Mouse (Mus musculus): Measurements from ENCODE around the gene Usp43.
A peak's percentile ranks its signal among the peaks of the same experiment; 100 is the strongest.

DNA sequence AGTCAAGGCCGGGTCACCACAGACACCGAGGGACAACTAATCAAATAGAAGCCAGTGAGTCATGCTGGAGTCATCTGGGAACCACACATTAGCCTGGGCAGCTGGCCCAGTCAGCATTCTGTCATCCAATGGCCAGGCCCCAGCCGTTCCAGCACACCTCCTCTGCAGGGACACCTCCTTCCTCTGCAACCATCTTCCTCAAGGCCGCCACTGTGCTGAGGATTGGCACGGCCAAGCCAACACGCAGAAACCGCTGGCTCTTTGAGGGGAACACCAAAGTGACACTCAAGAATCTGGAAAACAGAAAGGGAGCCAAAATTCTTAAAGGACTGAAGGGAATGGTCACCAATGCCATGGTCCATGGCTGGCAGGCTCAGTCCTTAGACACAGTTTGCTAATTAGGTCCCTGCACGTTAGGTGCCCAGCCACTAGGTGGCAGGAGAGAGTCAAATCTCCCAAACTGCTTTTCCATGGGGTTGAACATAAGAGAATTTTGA, 24.8 kb downstream of the Usp43 start:
- no peak for TF ChIP-seq POLR2A (IDR thresholded peaks at IDR 0.05; ENCODE audit: low read depth, low read length)
- TF ChIP-seq CTCF (IDR thresholded peaks at IDR 0.05; ENCODE audit: extremely low read depth, insufficient read depth, insufficient read length, insufficient replicate concordance): peak; percentile 64; the same call in 1 of the 2 replicates

All from spleen, adult 2 months (tissue).